Mouse (Mus musculus) liver, embryonic 15.5 days (tissue): ENCODE results near the gene Slc22a18. TPM values are rescaled to one million over a fixed set of nuclear protein-coding genes. Genes with fewer than 3 reads are reported as not detected.
A peak's percentile ranks its signal among the peaks of the same experiment; 100 is the strongest.

Experiments used
- ATAC-seq: fragments of 200-750 bp; cut with Nextera tagmentation; 2 replicates; pipeline ENCODE4 v1.8.0; 2017; ENCODE audit warnings: moderate number of reproducible peaks, mild to moderate bottlenecking, moderate library complexity; ENCODE audit not compliant: insufficient read depth
- H3K27ac ChIP-seq: fragments of 300-500 bp; sonication (generic); replicated peaks from 2 replicates; pipeline ENCODE4 v1.5.1; 2015; ENCODE audit warnings: mild to moderate bottlenecking, inconsistent platforms
- H3K27me3 ChIP-seq: fragments of 300-500 bp; sonication (generic); 2 replicates; pipeline ENCODE4 v1.6.1; 2015; ENCODE audit warnings: mild to moderate bottlenecking, inconsistent platforms
- H3K36me3 ChIP-seq: fragments of 300-500 bp; sonication (generic); replicated peaks from 2 replicates; pipeline ENCODE4 v1.6.1; 2015; ENCODE audit warnings: moderate library complexity, mild to moderate bottlenecking, inconsistent platforms
- H3K4me1 ChIP-seq: fragments of 300-500 bp; sonication (generic); replicated peaks from 2 replicates; pipeline ENCODE4 v1.6.1; 2015; ENCODE audit warnings: inconsistent platforms
- H3K4me2 ChIP-seq: fragments of 300-500 bp; sonication (generic); 2 replicates; pipeline ENCODE4 v1.6.1; 2015; ENCODE audit warnings: moderate library complexity, mild to moderate bottlenecking, inconsistent platforms
- H3K4me3 ChIP-seq: fragments of 300-500 bp; sonication (generic); replicated peaks from 2 replicates; pipeline ENCODE4 v1.5.1; 2015; ENCODE audit warnings: mild to moderate bottlenecking, inconsistent platforms
- H3K9ac ChIP-seq: fragments of 300-500 bp; sonication (generic); 2 replicates; pipeline ENCODE4 v1.6.1; 2015; ENCODE audit warnings: moderate library complexity, mild to moderate bottlenecking, inconsistent platforms
- H3K9me3 ChIP-seq: fragments of 300-500 bp; sonication (generic); replicated peaks from 2 replicates; pipeline ENCODE4 v1.6.1; 2016; ENCODE audit warnings: inconsistent platforms
- WGBS: fragments of 180-500 bp; shearing (Covaris S2); methylation state at CpG from one replicate; pipeline ENCODE4 v1.1.7; 2015; ENCODE audit warnings: mixed read lengths; ENCODE audit not compliant: insufficient replicate concordance; 5-methylcytosine and 5-hydroxymethylcytosine counted together
- polyA plus RNA-seq: library from polyadenylated mRNA; unstranded; fragments of >200 nt; fragmentation: Nextera tagmentation; extraction: Ambion mirVana; gene quantifications from 2 replicates; pipeline ENCODE4 v1.2.1, GENCODE M21; 2015

The Slc22a18 gene
- 12.9 and 16.3 TPM in 2 replicates for polyA plus RNA-seq

GRCm38 (mm10) chr7:143473347-143474101 lies at the start of gene Slc22a18:
Gene Slc22a18, plus strand, starts transcription at chr7:143473736.
- WGBS = 16% methylated on average over 4 of the region's 4 CpGs
- Histone ChIP-seq H3K4me3 (peak within 1 kb of the TSS; percentile 17), H3K9me3 (no peaks in the 10 kb centered on the region), H3K4me1 (peaks cover 17% of the 10 kb centered on the region), H3K27me3 (no peaks in the 10 kb centered on the region; the same call in 1 of the 2 replicates), H3K9ac (no peak within 1 kb of the TSS), H3K36me3 (no peaks in the 10 kb centered on the region), H3K4me2 (peak within 1 kb of the TSS; percentile 44), H3K27ac (no peak within 1 kb of the TSS)
- no peak for ATAC-seq

- Histone ChIP-seq H3K4me1 (no peaks in the 10 kb centered on the region), H3K4me3 (no peak overlapping the region), H3K9ac (no peak overlapping the region), H3K27ac (no peak overlapping the region), H3K27me3 (peaks cover 8% of the 10 kb centered on the region; the same call in 1 of the 2 replicates), H3K9me3 (no peaks in the 10 kb centered on the region), H3K36me3 (no peaks in the 10 kb centered on the region), H3K4me2 (no peak overlapping the region)
- ATAC-seq = no peak
- 69% methylated on average over 23 of the region's 23 CpGs for WGBS
These were observed 45.3 kb upstream of the Slc22a18 start for GRCm38 (mm10) chr7:143428142-143428813.

GRCm38 (mm10) chr7:143428814-143429499 lies 44.6 kb upstream of the Slc22a18 start:
- Histone ChIP-seq H3K4me3 (no peak overlapping the region), H3K4me1 (no peaks in the 10 kb centered on the region), H3K9me3 (no peaks in the 10 kb centered on the region), H3K4me2 (no peak overlapping the region), H3K36me3 (no peaks in the 10 kb centered on the region), H3K9ac (no peak overlapping the region), H3K27me3 (peaks cover 8% of the 10 kb centered on the region; the same call in 1 of the 2 replicates), H3K27ac (no peak overlapping the region)
- no peak for ATAC-seq
- WGBS = 48% methylated on average over 2 of the region's 2 CpGs

- ATAC-seq = no peak
- Histone ChIP-seq H3K9ac (no peak overlapping the region), H3K27me3 (peaks cover 35% of the 10 kb centered on the region), H3K4me1 (no peaks in the 10 kb centered on the region), H3K9me3 (no peaks in the 10 kb centered on the region), H3K4me3 (no peak overlapping the region), H3K36me3 (no peaks in the 10 kb centered on the region), H3K4me2 (no peak overlapping the region), H3K27ac (no peak overlapping the region)
- 69% methylated on average over 1 of the region's 1 CpGs for WGBS
These were observed 40.9 kb upstream of the Slc22a18 start for GRCm38 (mm10) chr7:143432631-143433030.

DNA sequence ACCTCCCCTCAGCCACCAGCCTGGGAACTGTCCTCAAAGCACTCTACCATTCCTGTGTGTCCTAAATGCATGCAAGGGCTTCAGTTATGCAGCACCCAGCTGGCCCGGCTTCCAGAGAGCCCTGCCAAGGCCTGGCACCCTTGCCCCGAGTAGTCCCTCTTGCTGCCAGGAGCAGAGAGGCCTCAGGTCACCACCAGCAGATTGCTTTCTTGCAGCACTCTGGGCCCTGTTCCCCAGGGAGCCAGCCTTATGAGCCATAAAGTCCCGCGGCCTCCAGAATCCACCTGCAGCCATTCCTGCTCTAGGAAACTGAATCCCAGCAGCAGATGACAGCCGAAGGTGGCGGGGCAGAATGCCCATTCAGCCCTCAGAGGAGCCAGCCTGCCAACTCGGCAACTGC lies 40.2 kb upstream of the Slc22a18 start:
- Histone ChIP-seq H3K27ac (no peak overlapping the region), H3K9me3 (no peaks in the 10 kb centered on the region), H3K9ac (no peak overlapping the region), H3K4me3 (no peak overlapping the region), H3K4me2 (no peak overlapping the region), H3K4me1 (no peaks in the 10 kb centered on the region), H3K27me3 (peaks cover 42% of the 10 kb centered on the region), H3K36me3 (no peaks in the 10 kb centered on the region)
- WGBS = 54% methylated on average over 7 of the region's 7 CpGs
- no peak for ATAC-seq

GRCm38 (mm10) chr7:143437231-143437893 lies 36.2 kb upstream of the Slc22a18 start:
- Histone ChIP-seq H3K27ac (no peak overlapping the region), H3K9ac (no peak overlapping the region), H3K4me1 (no peaks in the 10 kb centered on the region; the same call in 1 of the 2 replicates), H3K27me3 (peaks cover 80% of the 10 kb centered on the region), H3K4me3 (peak overlapping the region; percentile 39), H3K36me3 (no peaks in the 10 kb centered on the region), H3K9me3 (no peaks in the 10 kb centered on the region), H3K4me2 (peak overlapping the region; percentile 59)
- WGBS = 19% methylated on average over 18 of the region's 18 CpGs
- ATAC-seq = 0 out of 2 replicates have a peak, but pooled peaks have one; percentile 15

GRCm38 (mm10) chr7:143437894-143438581 lies 35.5 kb upstream of the Slc22a18 start:
- Histone ChIP-seq H3K27ac (no peak overlapping the region), H3K4me3 (peak overlapping the region; percentile 39), H3K9ac (no peak overlapping the region), H3K36me3 (no peaks in the 10 kb centered on the region), H3K9me3 (no peaks in the 10 kb centered on the region), H3K4me1 (no peaks in the 10 kb centered on the region; the same call in 1 of the 2 replicates), H3K27me3 (peaks cover 81% of the 10 kb centered on the region), H3K4me2 (peak overlapping the region; percentile 59)
- 6% methylated on average over 62 of the region's 63 CpGs for WGBS
- 0 out of 2 replicates have a peak, but pooled peaks have one; percentile 9 for ATAC-seq

DNA sequence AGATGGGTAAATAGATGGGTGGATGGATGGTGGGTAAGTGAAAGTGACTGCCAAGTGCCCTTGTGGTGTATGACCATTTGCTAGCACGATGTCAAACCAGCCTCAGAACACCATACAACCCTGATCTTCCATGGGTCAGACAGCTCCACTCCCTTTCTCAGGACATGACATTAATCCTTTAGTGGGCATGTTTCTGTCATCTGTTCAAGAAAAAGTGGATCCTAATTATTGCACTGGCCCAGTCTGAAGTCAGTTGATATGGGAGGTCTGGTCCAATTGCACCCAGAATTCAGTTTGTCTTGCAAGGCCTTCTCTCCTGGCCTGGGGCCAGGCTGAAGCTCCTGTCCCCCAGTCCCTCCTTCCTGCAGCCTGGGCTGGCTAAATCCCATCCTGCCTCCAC lies 34.6 kb upstream of the Slc22a18 start:
- no peak for ATAC-seq
- Histone ChIP-seq H3K9ac (no peak overlapping the region), H3K9me3 (no peaks in the 10 kb centered on the region), H3K4me3 (no peak overlapping the region), H3K27ac (no peak overlapping the region), H3K36me3 (no peaks in the 10 kb centered on the region), H3K4me1 (no peaks in the 10 kb centered on the region; the same call in 1 of the 2 replicates), H3K4me2 (no peak overlapping the region), H3K27me3 (peaks cover 87% of the 10 kb centered on the region)
- WGBS = 48% methylated on average over 1 of the region's 1 CpGs

DNA sequence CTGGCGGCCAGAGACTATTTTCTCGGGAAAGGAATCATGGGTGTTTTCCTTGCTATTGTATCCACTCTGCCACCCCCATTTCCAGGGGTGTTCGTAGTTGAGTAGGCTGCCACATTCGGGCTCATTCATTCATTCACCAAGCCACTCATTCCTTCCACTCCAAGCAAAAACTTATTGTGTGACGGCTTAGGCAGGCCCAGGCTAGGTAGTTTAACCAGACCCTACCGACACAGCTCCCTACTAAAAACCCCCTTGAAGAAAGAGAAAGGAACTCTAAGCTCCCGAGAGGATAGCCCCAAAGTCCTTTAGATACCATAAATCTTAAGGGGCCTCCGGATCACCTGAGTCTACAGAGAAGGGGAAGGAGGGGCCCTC lies 29.0 kb upstream of the Slc22a18 start:
- Histone ChIP-seq H3K4me2 (no peak overlapping the region), H3K36me3 (no peaks in the 10 kb centered on the region), H3K27ac (no peak overlapping the region), H3K9ac (no peak overlapping the region), H3K4me3 (no peak overlapping the region), H3K27me3 (peaks cover 83% of the 10 kb centered on the region), H3K9me3 (no peaks in the 10 kb centered on the region), H3K4me1 (no peaks in the 10 kb centered on the region; the same call in 1 of the 2 replicates)
- 30% methylated on average over 8 of the region's 8 CpGs for WGBS
- ATAC-seq = no peak

DNA sequence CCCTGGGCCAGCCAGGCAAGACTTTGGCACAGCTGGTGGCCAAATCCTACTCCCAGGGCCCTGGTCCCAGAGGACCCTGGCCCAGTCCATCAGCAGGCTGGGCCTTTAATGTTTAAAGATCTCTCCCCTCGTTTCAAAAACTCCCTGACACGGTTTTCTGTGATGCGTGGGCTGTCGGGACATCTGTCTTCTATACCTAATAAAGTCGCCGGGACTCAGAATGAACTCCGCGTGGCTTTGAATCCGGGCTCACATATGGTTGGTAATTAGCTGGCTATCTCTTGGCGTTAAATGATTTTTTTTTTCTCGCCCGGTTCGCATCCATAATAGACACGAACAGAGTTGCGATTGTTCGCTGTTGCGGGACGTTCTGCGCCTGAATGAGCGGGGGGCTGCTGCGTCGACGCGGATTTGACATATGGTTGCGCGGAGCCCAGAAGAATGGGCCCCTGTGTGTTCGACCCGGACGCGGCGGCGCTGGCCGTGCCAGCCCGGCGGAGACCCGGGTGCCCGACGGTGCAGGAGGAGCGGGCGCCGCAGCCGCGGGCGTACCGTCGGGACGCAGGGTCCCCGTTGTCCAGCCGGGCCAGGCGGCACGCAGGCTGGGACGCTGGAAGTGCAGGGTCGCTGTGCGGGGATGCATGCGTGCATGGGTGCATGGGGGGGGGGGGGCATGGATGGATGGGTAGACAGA lies 28.4 kb upstream of the Slc22a18 start:
- Histone ChIP-seq H3K4me2 (peak overlapping the region; percentile 50), H3K4me3 (peak overlapping the region; percentile 20; the same call in 1 of the 2 replicates), H3K9me3 (no peaks in the 10 kb centered on the region), H3K9ac (no peak overlapping the region), H3K27ac (no peak overlapping the region), H3K27me3 (peaks cover 79% of the 10 kb centered on the region), H3K4me1 (no peaks in the 10 kb centered on the region; the same call in 1 of the 2 replicates), H3K36me3 (no peaks in the 10 kb centered on the region)
- no peak for ATAC-seq
- 6% methylated on average over 55 of the region's 55 CpGs for WGBS
